Mouse (Mus musculus): ENCODE measurements around the gene Rbsn.

The Rbsn gene

DNA sequence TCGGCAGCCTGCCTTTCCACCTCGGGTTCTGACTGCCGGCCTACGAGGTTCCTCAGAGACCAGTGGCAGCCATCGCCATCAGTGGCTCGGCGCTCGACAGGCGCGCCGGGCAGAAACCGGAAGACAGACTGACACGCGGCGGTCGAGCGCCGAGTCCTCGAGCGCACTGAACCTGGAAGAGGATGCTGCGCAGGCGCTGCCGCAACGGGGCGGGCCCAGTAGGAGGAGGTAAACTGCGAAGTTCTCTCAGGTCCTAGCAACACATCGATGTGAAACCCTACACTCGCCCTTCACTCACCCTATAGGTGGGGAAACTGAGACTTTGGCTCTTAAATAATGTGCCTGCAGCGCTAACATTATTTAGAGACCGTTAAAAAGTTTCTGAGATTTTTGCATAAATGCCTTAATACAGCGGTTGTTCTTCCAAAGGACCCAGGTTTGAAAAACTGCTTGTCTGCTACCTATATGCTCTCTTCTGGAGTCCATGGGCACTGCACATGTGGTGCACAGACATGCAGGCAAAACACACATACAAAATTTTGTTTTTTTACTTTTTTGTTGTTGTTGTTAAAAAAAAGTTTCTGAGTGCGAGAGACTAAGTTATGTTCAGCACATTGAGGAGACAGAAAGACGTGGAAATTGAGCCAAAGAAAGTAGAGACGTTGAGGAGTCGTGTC lies at the start of gene Rbsn:
TSS of gene Rbsn (minus strand) at position 153 of the 677 bp plus-strand sequence.
- peak; percentile 96 for DNase-seq (ENCODE audit: low spot score)

DNA sequence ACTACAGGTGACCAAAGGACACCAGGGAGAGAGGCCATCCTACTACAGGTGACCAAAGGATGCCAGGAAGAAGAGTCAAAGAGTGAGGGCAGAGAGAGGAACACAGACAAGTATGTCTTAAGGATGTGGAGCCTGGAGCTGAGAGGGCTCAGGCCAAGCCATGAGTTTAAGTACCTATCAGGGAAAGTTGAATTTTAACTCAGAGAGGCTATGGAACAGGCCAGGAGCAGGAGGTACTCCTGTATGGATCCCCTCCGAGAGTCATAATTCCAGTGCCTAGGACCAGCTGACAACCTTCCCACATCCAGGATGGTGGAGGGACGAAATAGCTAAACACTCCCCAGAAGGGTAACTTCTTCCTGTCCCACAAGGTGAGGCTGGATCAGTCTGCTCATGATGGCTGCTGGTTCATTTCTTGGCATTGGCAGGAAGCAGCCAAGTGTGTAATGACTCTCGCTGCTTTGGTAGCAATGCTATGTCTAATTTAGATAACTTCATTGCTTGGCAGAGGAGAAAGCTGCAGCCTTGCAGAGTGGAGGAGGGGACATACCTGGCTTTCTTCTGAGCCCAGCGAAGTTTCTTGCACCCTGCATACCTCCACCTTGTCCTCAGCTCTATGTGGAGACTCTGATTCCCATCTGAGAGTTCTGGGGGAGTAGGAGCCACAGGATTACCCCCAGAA lies 46.6 kb upstream of the Rbsn start:
- DNase-seq (ENCODE audit: low spot score): no peak

DNA sequence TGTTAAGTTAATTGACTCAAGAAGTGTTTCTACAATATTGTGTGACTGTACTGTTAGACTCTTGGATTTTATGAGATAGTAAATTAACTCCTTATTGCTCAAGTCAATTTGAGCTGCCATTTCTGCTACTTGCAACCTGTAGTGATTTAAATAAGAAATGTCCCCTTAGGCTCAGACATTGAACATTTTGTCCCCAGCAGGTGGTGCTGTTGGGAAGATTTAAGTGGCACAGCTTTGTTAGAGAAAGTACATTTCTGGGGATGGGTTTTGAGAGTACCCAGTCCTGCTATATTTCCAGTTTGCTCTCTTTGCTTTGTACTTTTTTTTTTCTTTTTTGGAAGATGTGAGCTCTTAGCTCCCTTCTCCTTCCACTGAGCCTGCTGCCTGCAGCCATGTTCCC lies 40.6 kb upstream of the Rbsn start:
- DNase-seq (ENCODE audit: low spot score): no peak

DNA sequence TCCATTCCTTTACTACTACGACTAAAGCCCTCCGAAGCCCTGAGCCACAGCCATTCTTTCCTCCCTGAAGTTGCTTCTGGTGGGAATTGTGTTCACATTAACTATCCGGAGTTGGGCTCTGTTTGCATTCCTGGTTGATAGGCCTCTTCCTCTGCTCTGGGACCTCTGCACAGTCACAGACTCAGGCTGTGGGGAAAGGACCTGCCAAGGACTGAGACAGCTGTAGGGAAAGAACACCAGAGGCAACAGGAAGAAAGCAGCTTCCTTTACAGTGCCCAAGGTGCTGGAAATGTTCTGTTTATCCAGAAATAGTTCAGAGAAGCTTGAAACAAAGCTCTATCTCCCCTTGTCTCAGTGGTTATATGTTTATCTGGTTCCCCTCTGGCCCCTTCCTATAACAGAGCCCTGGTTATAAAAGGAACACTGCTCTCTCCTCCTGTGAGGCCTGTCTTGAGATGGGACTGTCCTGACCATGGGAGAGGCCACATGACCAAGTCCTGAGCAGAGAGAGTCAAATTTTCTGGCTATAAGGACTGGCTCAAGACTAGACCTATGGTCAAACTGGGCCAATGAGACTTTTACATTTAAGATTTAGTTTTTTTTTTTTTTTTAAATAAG lies 38.6 kb upstream of the Rbsn start:
- no peak for DNase-seq (ENCODE audit: low spot score)

DNA sequence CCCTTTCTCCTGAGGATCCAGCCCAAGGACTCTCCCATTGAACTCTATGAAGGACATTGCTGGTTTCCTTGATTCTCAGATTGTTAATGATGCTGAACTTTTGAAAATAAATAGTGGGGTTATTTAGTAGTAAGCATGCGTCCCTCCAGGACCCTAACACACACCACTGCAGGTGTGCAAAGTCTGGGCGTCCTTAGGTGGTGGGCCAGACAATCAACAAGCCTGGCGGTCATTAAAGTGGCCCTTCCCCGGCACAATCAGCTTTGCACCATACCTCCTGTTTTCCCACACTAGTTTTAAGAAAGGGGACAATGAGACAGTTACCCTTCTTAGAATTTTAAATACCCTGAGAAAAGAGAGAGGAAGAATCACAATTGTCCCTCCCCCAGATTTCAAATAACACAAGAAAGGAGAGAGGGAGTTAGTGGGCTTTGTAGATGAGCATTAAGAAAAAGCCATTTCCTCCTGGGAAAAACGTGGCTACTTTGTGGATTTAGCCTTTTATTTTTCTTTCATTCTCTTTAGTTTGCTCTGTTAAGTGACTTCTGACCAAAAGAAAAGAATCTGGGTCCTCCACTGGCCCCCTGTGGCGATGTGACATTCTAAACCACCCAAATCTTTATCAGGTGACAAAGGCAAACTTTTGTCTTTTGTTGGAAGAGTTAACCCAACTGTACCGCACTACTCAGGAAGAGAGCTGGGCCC lies 32.6 kb upstream of the Rbsn start:
- no peak for DNase-seq (ENCODE audit: low spot score)

DNA sequence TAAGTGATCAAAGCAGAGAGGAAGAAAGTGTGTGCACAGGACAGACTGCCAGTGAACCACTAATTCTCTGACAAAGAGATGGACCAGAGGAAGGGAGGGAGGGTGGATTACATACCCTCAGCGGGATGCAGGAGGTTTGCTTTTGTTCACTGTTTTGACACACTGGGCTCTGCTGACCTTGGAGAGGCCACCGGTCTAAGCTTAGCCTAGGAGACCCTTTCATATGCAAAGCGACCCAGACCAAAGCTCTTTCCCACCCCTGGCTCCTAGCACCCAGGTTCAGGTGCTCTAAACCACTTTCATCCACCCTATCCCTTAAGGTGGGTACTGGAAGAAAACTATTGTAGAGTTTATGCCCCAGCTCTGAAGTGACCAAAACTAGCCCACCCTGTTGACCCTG lies 31.6 kb upstream of the Rbsn start:
- DNase-seq (ENCODE audit: low spot score): no peak

DNA sequence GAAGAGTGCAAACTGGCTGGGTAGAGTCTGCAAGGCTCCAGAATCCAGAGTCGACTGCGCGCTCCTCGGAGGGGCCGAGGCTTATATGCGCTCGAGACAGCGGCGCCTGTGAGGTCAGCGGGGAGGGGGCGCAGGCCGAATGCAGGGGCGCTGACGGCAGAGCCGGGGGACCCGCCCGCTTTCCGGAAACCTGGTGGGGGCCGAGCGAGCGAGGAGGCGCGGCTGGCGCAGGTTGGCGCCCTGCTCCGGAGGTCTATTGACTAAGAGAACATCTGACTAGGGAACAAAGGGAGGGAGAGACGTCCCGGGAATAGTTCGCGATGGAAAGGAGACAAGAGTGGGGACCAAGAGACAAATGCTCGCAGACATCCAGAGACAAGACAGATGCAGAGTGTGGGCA lies 29.9 kb upstream of the Rbsn start, which contains the start of gene Trh:
TSS of gene Trh (minus strand) at position 60 of the 400 bp plus-strand sequence.
- DNase-seq (ENCODE audit: low spot score): peak; percentile 38

DNA sequence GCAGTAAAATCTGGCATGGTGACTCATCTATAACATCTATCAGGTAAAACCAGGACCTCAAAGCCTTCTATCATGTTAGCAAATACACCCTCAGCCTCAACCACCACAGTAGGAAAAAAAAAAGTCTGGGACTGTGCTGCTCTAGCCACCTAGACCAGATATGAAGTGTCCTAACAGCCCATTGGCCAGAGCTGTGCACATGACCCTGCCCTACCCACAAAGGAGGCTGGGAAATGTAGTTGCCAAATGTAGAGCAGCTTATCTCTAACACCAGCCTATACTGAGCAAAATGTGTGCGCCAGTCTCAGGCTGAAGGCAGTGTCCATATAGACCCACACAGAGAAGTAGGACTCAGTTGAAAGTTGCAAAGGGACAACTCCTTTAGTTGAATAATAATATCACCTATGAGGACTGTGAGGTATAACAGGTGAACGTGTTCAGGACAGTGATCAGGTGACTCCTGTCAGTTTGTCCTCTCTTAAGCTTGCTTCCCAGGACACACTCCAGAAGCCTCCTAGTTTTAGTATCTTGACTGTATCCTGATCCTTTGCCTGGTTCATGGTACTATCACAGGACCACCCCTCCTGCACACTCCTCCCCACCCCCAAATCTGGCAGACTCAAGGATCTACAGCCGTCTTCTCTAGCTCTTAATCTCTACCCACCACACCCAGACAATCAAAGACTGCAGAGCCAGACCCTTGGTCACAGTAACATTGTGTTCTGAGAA lies 26.6 kb upstream of the Rbsn start:
- DNase-seq (ENCODE audit: low spot score): peak; percentile 49

DNA sequence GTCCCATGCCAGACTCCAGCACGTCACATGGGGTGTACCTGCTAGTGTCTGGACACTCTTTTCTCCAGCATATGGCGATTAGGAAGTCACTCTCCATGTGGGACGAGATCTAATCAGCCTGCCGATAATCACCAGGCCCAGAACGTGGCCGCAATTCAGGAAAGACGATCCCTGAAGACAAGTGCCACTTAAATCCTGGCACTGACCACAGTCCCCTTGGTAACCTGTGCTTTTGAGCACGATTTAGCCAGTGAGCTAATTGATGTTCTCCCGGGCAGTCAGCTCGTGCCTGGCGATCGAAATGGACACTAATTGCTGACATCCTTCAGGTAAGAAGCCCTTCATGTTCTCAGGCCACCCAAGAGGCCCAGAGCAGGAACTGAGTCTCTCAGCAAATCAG lies 20.3 kb upstream of the Rbsn start:
- DNase-seq (ENCODE audit: low spot score): no peak

DNA sequence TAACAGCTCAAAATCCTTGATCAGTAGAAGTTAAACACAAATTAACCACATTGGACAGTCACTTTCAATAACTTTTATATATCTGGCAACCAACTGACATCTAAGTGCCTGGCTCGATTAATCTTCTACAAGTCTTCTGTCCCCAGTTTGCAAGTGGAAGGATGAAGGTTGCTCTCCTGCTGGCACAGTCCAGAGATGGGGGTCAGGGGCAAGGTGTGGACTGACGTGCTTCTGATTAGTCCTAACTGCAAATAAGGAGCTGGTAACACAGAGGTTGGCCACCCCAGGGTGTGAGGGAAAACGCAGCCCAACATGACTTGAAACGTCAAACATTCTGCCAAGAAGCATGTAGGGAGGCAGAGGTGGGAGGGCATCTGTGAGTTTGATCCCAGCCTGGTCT lies 17.0 kb upstream of the Rbsn start:
- DNase-seq (ENCODE audit: low spot score): no peak

DNA sequence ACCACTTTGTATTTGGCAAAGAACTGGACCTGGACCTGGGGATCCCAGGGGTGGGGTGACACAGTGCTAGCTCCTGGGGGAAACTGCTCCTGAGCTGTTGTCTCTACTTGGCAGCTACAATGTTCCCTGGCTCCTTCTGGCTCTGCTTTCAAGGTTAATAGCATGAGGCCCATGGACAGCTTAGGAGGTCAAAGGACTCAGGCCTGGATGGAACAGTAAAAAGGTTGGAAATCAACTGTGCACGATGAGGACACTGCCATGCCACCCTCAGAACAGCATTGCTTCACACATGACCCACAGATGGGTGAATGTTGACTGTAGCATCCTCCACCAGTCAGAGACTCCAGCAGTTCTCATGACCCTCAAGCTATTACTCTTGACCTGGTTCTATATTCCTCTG lies 16.6 kb upstream of the Rbsn start:
- DNase-seq (ENCODE audit: low spot score): no peak

DNA sequence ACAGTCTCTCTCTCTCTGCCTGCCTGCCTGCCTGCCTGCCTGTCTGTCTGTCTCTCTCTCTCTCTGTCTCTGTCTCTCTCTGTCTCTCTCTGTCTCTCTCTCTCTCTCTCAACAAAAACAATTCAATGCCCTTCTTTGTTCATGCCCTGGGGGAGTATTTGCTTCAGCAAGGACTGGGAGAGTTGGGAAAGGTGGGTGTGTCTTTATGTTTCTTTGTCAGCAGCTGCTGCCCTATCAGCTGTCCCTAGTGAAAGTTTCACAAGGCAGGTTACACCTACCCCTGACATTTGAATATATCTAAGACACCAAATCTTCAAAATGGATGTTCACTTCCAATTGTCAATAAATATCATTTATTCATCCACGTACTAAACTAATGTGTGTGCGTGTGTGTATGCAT lies 14.9 kb upstream of the Rbsn start:
- DNase-seq (ENCODE audit: low spot score): no peak

DNA sequence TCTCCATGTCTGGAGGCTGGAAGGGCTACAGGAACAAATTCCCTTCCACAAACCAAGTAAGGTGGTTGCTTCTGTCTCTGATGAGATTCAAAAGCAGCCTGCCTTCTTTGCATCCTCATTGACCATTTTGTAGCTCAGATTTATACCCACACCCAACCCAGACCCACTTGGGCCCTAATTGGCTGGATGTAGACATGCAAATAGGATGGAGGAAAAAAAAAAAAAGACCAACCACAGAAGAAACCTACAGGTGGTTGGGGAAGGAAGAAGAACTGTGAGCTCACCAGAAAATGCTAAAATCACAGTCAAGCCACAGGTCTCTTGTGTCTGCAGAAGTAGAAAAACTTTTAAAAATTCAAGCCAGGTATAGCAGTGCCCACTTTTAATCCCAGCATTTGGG lies 14.4 kb upstream of the Rbsn start:
- no peak for DNase-seq (ENCODE audit: low spot score)

DNA sequence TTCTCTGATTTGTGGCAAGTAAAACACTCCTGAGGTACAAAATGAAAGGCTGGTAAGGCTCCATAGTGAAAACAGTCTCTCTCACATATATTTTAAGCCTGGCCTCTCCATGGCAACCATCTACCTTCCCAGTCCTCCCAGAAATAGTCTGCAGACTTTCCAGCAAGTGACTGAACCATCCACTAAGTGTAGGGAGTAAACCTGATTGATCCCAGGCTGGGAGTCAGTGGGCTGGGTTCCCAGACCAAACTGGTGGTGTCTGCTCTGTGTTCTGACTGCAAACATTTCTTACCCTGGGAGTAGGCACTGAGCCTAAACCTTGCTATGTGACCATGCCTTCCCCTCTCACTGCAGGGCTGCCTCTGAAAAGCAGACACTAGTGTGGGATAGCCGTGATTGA lies 10.3 kb upstream of the Rbsn start:
- no peak for DNase-seq (ENCODE audit: low spot score)

DNA sequence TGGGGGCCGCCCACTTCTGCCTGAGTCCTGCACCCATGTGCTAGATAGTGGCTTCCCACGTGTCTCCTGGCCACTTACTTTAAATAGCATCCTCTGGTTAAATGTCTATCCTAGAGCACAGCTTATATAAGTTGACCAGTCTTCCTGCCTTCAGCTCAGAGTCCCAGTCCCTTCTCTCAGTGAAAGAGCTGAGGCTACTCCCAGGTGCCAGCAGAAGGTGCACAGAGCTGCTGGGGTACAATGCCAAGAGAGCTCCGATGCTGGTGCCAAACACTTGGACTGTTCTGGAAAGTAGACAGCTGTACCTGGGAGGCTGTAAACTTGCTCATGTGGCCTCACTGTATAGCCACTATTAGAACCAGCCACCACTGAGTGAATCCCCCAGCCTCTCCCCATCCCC lies 7.3 kb upstream of the Rbsn start:
- DNase-seq (ENCODE audit: low spot score): no peak

DNA sequence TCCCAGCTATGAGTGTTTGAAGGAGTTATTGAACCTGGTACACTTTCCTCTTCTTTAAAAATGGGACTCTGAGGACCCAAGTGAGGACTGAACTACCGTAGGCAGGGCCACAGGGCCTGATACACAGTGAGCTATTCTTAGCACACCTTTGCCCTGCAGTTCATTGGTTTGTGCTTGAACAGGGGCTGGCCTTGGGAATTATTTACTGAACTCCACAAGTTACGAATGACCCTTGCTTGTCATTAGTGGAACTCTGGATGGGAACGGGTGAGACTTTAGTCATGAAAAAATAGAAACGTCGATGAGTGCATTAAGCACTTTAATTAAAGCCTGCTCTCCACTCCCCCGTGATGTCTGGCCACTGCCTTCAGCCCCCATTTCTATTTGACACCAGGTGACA lies 6.9 kb upstream of the Rbsn start:
- no peak for DNase-seq (ENCODE audit: low spot score)

DNA sequence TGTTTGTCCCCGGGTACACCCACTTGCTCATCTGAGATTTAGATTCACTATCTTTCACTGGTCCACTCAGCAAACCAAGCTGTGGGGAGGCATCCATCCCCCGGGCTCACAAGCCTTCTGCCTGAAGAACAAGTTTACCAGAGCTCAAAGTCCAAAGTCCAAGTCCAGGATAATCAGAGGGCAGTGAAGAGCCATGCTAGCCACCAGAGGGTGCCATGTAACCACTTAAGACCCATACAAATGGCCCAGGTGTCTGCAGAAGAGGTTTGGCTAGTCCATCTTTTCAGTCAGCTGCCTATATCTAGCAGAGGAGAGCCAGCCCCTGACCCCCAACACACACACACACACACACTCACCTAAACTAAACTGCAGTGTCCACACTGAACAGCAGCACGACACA lies 4.7 kb upstream of the Rbsn start:
- DNase-seq (ENCODE audit: low spot score): peak; percentile 65

DNA sequence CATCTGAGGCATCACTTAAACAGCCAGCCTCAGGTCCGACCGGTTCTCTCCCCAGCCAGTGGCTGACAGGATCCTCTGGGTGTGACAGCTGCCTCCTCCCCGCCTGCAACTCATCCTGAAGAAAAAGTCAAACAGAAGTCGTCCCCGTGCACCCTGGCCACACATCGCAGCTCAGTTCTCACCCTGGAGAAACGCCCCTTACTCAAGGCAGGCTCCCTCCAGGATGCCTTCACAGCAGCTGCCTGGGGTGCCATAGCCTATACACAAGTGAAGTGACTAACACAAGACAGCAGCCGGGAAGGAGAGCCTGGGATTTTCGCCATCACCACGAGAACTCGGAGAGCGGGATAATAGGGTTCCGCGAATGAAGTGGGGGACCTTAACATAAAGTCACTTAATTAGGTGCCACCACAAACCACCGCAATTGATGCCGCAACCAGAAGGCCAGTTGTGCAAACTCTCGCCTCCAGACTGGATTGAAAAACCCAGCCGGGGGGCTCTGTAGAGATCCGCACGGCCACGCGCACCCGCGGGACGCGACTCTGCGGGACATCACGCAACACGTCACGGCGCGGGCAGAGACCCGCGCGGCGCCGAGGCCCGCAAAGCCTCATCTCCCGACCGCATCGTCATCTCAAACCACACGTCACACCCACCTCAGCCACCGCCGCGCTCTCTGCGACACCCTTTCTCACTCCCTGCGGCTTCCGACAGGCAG lies 511 bp downstream of the Rbsn start:
- DNase-seq (ENCODE audit: low spot score): peak; percentile 2

DNA sequence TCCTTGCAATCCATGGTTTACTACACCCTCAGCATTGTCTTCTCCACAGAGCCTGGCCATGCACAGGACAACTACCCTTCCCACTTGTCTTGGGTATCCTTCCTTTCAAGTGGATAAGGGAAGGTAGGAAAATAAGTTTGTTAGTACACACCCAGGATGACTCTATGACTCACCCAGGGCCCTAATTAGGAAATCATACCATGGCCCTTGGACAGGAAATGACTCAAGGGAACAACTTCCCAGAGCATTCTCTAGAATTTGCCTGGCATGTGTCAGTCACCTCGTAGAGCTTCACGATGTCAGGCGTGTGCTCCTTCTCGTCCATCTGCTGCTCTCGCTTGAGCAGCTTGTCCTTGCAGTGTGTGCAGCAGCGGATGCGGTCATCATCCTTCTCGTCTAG lies 15.3 kb downstream of the Rbsn start:
- no peak for DNase-seq (ENCODE audit: low spot score)

DNA sequence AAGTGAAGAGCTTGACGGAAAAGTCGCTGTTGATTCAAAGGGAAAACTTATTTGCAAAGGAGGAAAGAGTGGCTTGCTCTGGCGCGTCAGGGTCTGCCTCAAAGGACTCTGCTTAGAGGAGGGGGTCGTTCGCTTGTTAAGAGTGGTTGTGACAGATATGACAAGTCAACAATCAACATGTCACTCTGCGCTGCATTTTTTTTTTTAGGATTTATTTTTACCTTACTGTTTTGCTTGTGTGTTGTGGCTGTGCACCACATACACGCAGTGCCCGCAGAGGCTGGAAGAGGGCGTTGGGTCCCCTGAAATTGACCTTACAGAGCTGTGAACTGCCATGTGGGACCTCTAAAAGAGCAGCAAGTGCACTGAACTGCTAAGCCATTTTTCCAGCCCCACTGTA lies 30.5 kb downstream of the Rbsn start:
- no peak for DNase-seq (ENCODE audit: low spot score)

DNA sequence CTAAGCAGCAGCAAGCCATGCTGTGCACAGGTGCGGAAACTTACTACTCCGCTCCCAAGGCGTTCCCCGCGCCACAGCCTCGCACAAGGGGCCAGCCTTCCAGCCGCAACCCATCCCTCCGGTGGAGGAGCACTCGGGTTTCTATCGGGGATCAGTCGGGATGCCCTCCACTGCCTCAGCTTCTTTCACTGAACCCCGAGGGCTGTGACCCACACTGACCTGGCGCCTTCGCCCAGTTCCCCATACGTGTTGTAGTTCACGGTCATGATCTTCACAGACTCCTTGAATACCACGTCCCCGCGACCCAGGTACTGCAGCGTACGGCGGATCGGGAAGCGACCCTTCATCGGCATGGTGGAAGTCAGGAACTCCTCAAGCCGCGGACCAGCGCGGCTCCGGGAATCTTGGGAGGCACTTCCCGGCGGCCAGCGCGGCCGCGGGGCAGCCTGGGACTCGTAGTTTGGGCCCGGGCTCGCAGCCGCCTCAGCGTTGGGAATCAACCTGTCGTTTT lies 31.0 kb downstream of the Rbsn start, which contains the start of gene Mrps25:
TSS of gene Mrps25 (minus strand) at position 413 of the 511 bp plus-strand sequence.
- DNase-seq (ENCODE audit: low spot score): peak; percentile 83
